Comparison of ENCODE assay signal across 18 mouse cellular contexts in genomic region chr10:53688533-53688932, GRCm38 (mm10).
"Had no signal": no experiment of that assay in that cellular context is flagged by ENCODE, and none has a peak within 500 bp of the region (broad histone marks: within the 10 kb centered on the region; RNA-seq: fewer than 3 reads in every experiment).

No protein-coding gene starts in this region.

- H3K4me2 ChIP-seq: limb, embryonic 12.5 days; liver, embryonic 13.5 days; lung, embryonic 15.5 days; midbrain, embryonic 13.5 days; stomach, embryonic 15.5 days had no signal

- ATAC-seq: intestine, embryonic 16.5 days; liver, postnatal 0 days; midbrain, embryonic 13.5 days had no signal

- H3K4me3 ChIP-seq: limb, embryonic 12.5 days; liver, embryonic 13.5 days; lung, embryonic 15.5 days; megakaryocyte, embryonic 14.5 days; midbrain, embryonic 13.5 days; stomach, embryonic 15.5 days had no signal

- H3K27me3 ChIP-seq: limb, embryonic 12.5 days; liver, embryonic 13.5 days; lung, embryonic 15.5 days; midbrain, embryonic 13.5 days; stomach, embryonic 15.5 days had no signal

- H3K27ac ChIP-seq: limb, embryonic 12.5 days; liver, embryonic 13.5 days; lung, embryonic 15.5 days; macrophage; midbrain, embryonic 13.5 days; stomach, embryonic 15.5 days had no signal

- DNase-seq: kidney, adult 8-10 months; kidney, postnatal 36 days; layer of hippocampus, adult 9-11 months; layer of hippocampus, postnatal 36 days; liver; liver, embryonic 13.5 days; liver, postnatal 0 days; lung, postnatal 14 days; right cerebral cortex, postnatal 14 days; thymus, adult 2 months; thymus, postnatal 25 days had no signal

- H3K9me3 ChIP-seq: limb, embryonic 12.5 days; liver, embryonic 13.5 days; lung, embryonic 15.5 days; megakaryocyte, embryonic 14.5 days; midbrain, embryonic 13.5 days; stomach, embryonic 15.5 days had no signal

- H3K36me3 ChIP-seq: limb, embryonic 12.5 days; liver, embryonic 13.5 days; lung, embryonic 15.5 days; midbrain, embryonic 13.5 days; stomach, embryonic 15.5 days had no signal

- H3K4me1 ChIP-seq: limb, embryonic 12.5 days; liver, embryonic 13.5 days; lung, embryonic 15.5 days; midbrain, embryonic 13.5 days; stomach, embryonic 15.5 days had no signal

- H3K9ac ChIP-seq: limb, embryonic 12.5 days; liver, embryonic 13.5 days; liver, postnatal 0 days; lung, embryonic 15.5 days; midbrain, embryonic 13.5 days; stomach, embryonic 15.5 days had no signal
